Mouse (Mus musculus) liver, adult 2 months (tissue): Measurements from ENCODE around the gene Arid4a. TPM values are rescaled to one million over a fixed set of nuclear protein-coding genes. Genes with fewer than 3 reads are reported as not detected.

Source experiments
- DNase-seq: peaks from one replicate; pipeline ENCODE4 v3.0.0-alpha.2; 2011; ENCODE audit warnings: low read depth, low spot score; ENCODE audit errors: extremely low read depth
- H3K27ac ChIP-seq: fragments of 200-500 bp; replicated peaks from 2 replicates; pipeline ENCODE4 v1.5.1; 2012; ENCODE audit warnings: low read depth, mild to moderate bottlenecking, control low read depth, inconsistent platforms, low read length; ENCODE audit not compliant: insufficient read depth
- H3K27me3 ChIP-seq: fragments of 200-500 bp; 2 replicates; pipeline ENCODE4 v1.6.1; 2012; ENCODE audit warnings: mild to moderate bottlenecking, moderate library complexity, low read length, inconsistent platforms; ENCODE audit not compliant: control insufficient read depth, insufficient read depth
- H3K36me3 ChIP-seq: fragments of 200-500 bp; 2 replicates; pipeline ENCODE4 v1.6.1; 2012; ENCODE audit warnings: low read length, inconsistent platforms; ENCODE audit not compliant: control insufficient read depth, insufficient read depth
- H3K4me1 ChIP-seq: fragments of 200-500 bp; 2 replicates; pipeline ENCODE4 v1.6.1; 2011; ENCODE audit warnings: low read length; ENCODE audit not compliant: control insufficient read depth, insufficient read depth
- H3K4me3 ChIP-seq: fragments of 200-500 bp; 2 replicates; pipeline ENCODE4 v1.5.1; 2011; ENCODE audit warnings: low read depth, mild to moderate bottlenecking, control low read depth, low read length, moderate library complexity; ENCODE audit not compliant: insufficient read depth
- H3K79me2 ChIP-seq: fragments of 200-500 bp; 2 replicates; pipeline ENCODE4 v1.6.1; 2012; ENCODE audit warnings: inconsistent platforms, mild to moderate bottlenecking, low read length, moderate library complexity; ENCODE audit not compliant: control insufficient read depth, insufficient read depth
- H3K9ac ChIP-seq: fragments of 200-500 bp; 2 replicates; pipeline ENCODE4 v1.6.1; 2012; ENCODE audit warnings: low read depth, mild to moderate bottlenecking, control low read depth, inconsistent platforms, low read length
- CTCF ChIP-seq: fragments of 200-500 bp; IDR thresholded peaks from 2 replicates; pipeline ENCODE4 v1.5.1; 2011; ENCODE audit warnings: low read depth, low read length, control low read depth
- POLR2A ChIP-seq: fragments of 200-500 bp; IDR thresholded peaks from 2 replicates; pipeline ENCODE4 v1.6.1; 2011; ENCODE audit warnings: low read length, control low read depth; ENCODE audit not compliant: insufficient read depth; ENCODE audit errors: extremely low read depth
- WGBS: fragments of 180-500 bp; shearing (Covaris S2); methylation state at CpG from one replicate; pipeline ENCODE4 v1.1.7; 2018; 5-methylcytosine and 5-hydroxymethylcytosine counted together
- polyA plus RNA-seq: library from polyadenylated mRNA; depleted of rRNA; stranded (reverse); fragments of >200 nt; gene quantifications from 2 replicates; pipeline ENCODE4 v1.2.3, GENCODE M21; 2012
- total RNA-seq: library from RNA; depleted of rRNA; stranded (reverse); fragments of >200 nt; gene quantifications from 2 replicates; pipeline ENCODE4 v1.2.3, GENCODE M21; 2014

Arid4a gene
- total and polyA plus RNA-seq, 2 experiments = 1.3 to 6.8 TPM

DNA sequence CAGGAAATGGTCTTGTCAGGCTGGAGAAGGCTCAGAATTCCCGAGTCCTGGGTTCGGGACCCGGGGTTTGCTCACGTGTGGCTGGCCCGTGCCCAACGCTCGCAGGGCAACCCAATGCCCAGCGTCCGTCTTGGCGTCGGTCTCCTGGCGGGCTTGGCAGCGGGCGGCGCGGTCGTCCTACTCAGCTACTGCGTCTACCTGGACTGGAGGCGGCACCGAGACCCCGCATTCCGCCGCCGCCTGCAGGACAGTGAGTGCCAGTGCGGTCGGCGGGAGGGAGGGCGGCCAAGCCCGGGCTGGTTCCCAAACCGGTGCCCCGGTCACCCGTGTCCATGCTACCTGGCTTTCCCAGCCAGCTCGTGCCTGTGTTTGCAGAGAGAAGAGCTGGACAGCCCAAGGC, 95.5 kb downstream of the Arid4a start, which contains the start of gene Tomm20l:
Gene Tomm20l, plus strand, starts transcription at position 98 of the 400 bp plus-strand sequence.
- peak within 1 kb of the TSS; percentile 65 for H3K9ac ChIP-seq
- H3K79me2 ChIP-seq = no peaks in the 10 kb centered on the region
- no peaks in the 10 kb centered on the region for H3K27me3 ChIP-seq
- no peaks in the 10 kb centered on the region for H3K36me3 ChIP-seq
- WGBS = 7% methylated on average over 33 of the region's 33 CpGs
- no peak within 1 kb of the TSS for H3K27ac ChIP-seq
- DNase-seq = peak; percentile 61
- TF ChIP-seq POLR2A = no peak
- peak; percentile 44 for TF ChIP-seq CTCF
- peak within 1 kb of the TSS; percentile 36; the same call in 1 of the 2 replicates for H3K4me3 ChIP-seq
- no peaks in the 10 kb centered on the region for H3K4me1 ChIP-seq

DNA sequence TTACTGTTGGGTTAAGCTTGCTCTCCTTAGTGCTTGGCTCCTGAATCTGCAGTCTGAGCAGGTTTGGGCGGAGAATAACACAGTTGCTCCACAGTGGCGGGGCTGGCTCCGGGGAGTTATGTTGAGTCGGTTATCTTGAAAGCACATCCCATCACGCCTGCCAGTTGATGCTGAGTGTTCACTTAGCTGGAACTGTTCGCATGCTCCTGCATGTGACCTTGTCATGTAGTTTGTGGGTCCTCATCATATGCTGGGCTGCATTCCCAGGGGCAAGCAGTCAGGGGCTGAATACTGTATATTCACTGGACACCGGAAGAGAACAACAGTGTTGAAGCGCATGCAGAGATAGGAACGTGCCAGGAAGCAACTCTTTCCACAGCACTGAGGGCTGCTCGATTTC, 97.3 kb downstream of the Arid4a start:
- Histone ChIP-seq H3K36me3 (no peaks in the 10 kb centered on the region), H3K27me3 (no peaks in the 10 kb centered on the region), H3K79me2 (no peaks in the 10 kb centered on the region), H3K27ac (no peak overlapping the region), H3K4me3 (no peak overlapping the region), H3K4me1 (no peaks in the 10 kb centered on the region), H3K9ac (no peak overlapping the region)
- TF ChIP-seq POLR2A (no peak), CTCF (no peak)
- no peak for DNase-seq
- 72% methylated on average over 10 of the region's 10 CpGs for WGBS

DNA sequence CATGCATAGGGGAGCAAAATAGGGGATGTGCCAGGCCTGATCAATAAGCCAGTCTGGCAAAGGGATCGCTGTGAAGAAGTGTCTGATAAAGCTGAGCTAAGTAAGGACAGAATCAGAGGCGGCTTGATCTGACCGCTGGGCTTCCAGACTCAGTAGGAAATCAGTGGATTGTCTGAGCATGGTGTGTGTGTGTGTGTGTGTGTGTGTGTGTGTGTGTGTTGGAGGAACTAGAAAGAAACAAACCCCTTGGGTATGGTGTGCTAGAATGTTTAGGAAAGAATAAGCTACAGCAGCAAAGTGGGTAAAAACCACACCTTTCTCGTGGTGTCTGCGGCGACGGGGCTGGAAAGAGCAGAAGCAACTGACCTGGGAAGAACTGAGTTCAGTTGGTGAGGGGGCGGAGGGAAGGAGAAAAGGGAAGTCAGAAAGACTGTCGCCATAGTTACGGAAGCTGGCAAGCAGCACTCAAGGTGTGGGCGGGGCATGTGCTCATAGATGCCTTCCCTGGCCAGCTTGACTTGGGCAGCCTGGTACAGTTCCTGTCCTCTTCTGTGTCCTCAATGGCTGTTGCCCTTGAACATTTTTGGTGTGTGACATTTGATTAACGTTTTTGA, 98.0 kb downstream of the Arid4a start:
- no peak overlapping the region for H3K27ac ChIP-seq
- TF ChIP-seq CTCF (no peak), POLR2A (no peak)
- no peaks in the 10 kb centered on the region for H3K79me2 ChIP-seq
- no peaks in the 10 kb centered on the region for H3K27me3 ChIP-seq
- no peak overlapping the region for H3K4me3 ChIP-seq
- WGBS = 35% methylated on average over 12 of the region's 12 CpGs
- no peaks in the 10 kb centered on the region for H3K36me3 ChIP-seq
- H3K4me1 ChIP-seq = no peaks in the 10 kb centered on the region
- DNase-seq = peak; percentile 19
- H3K9ac ChIP-seq = no peak overlapping the region

DNA sequence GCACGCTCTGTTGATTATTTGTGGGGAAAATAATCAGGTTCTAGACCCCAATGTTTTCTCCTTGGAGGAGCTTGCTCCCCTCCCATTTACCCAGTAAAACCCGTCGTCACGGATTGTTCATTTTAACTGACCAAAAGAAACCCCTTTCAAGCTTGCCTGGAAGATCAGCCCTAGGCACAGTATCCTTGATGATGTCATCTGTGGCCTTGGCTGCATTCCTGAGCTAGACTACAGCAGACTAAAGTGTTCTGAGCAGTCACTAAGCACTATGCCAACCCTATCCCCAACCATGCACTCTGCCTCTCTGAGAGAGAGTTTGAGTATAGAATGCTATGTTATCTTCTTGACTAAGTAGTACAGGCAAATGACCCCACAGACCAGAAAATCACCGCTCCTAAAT, 100.6 kb downstream of the Arid4a start:
- Histone ChIP-seq H3K27me3 (no peaks in the 10 kb centered on the region), H3K36me3 (peaks cover 3% of the 10 kb centered on the region; the same call in 1 of the 2 replicates), H3K27ac (no peak overlapping the region), H3K4me3 (no peak overlapping the region), H3K9ac (no peak overlapping the region), H3K79me2 (no peaks in the 10 kb centered on the region), H3K4me1 (no peaks in the 10 kb centered on the region)
- TF ChIP-seq CTCF = no peak
- no peak for TF ChIP-seq POLR2A
- WGBS = 84% methylated on average over 5 of the region's 5 CpGs
- no peak for DNase-seq

DNA sequence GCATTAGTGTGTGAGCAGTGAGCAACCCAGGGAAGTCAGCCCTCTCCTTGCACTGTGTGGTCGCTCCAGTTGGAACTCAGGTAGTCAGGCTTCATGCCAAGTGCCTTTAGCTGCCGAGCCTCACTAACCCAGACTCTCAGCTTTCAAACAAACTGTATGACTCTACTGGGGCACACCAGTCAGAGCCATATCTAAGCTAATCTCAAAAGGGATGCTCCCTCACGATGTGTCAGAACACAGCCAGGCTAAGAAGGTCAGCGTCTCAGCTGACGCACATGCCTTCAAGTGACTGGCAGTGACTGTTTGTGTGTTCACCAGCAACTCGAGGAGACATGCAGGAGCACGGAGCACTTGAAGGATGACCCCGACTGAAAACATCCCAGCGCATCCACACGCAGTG, 106.9 kb downstream of the Arid4a start:
- peaks cover 38% of the 10 kb centered on the region for H3K36me3 ChIP-seq
- no peaks in the 10 kb centered on the region for H3K79me2 ChIP-seq
- H3K9ac ChIP-seq = no peak overlapping the region
- no peak overlapping the region for H3K27ac ChIP-seq
- WGBS = 88% methylated on average over 10 of the region's 10 CpGs
- no peak overlapping the region for H3K4me3 ChIP-seq
- no peaks in the 10 kb centered on the region for H3K27me3 ChIP-seq
- no peak for DNase-seq
- no peaks in the 10 kb centered on the region for H3K4me1 ChIP-seq
- no peak for TF ChIP-seq POLR2A
- no peak for TF ChIP-seq CTCF

DNA sequence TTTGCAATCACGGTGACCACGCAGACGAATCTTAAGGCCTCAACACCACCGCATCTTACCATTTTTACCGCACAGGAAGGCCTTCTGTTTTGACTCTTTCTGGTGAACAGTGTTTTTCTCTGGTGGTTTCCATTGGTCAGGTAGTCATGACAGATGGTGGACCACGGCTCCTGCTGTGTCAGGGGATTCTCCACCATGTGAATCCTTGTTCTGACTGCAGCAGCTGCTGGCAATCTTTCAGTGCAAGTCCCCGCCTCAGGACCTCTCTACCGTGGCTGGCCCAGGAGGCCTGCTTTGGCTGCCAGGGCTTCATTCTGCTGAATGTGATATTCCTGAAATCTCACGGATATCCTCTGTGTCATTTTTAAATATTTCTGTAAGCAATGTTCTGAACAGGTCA, 107.5 kb downstream of the Arid4a start:
- H3K4me1 ChIP-seq = no peaks in the 10 kb centered on the region
- no peak overlapping the region for H3K4me3 ChIP-seq
- H3K9ac ChIP-seq = no peak overlapping the region
- peaks cover 38% of the 10 kb centered on the region for H3K36me3 ChIP-seq
- H3K27ac ChIP-seq = no peak overlapping the region
- 87% methylated on average over 9 of the region's 9 CpGs for WGBS
- no peaks in the 10 kb centered on the region for H3K79me2 ChIP-seq
- TF ChIP-seq POLR2A = no peak
- no peak for TF ChIP-seq CTCF
- DNase-seq = no peak
- no peaks in the 10 kb centered on the region for H3K27me3 ChIP-seq
